Mouse (Mus musculus): ENCODE results near the gene Kcnt2. TPM values are rescaled to one million over a fixed set of nuclear protein-coding genes. Genes with fewer than 3 reads are reported as not detected.

Gene Kcnt2
- total and polyA plus RNA-seq, 3 experiments = 0.05 TPM; not detected in 2

- Histone ChIP-seq H3K9me3 (replicated peaks) (peaks cover 9% of the 10 kb centered on the region), H3K27me3 (ENCODE audit: insufficient read depth, low read length) (no peaks in the 10 kb centered on the region), H3K36me3 (replicated peaks) (no peaks in the 10 kb centered on the region), H3K4me3 (ENCODE audit: low read depth, low read length) (no peak overlapping the region), H3K4me1 (ENCODE audit: insufficient read depth, low read depth, low read length) (no peaks in the 10 kb centered on the region)
- DNase-seq (ENCODE audit: low spot score) (no peak), ATAC-seq (ENCODE audit: extremely low read depth, insufficient number of reproducible peaks, low FRiP score, poor library complexity, severe bottlenecking) (no peak)
- no peak for TF ChIP-seq GATA2 (IDR thresholded peaks at IDR 0.05; ENCODE audit: borderline replicate concordance, low read depth, low read length)
- TF ChIP-seq TAL1 (conservative IDR thresholded peaks at IDR 0.05; ENCODE audit: low read depth, low read length) = no peak
- TF ChIP-seq POLR2AphosphoS5 (IDR thresholded peaks at IDR 0.05; ENCODE audit: insufficient replicate concordance, low read depth, low read length) = no peak
- TF ChIP-seq CTCF (IDR thresholded peaks at IDR 0.05; ENCODE audit: low read depth, low read length) = no peak
- TF ChIP-seq GATA1 (IDR thresholded peaks at IDR 0.05; ENCODE audit: borderline replicate concordance, low read length) = no peak
Observed at GRCm38 (mm10) chr1:140326709-140327108, 80.8 kb downstream of the Kcnt2 start.

- no peak overlapping the region for H3K4me3 ChIP-seq (ENCODE audit: low read depth, low read length)
- DNase-seq (ENCODE audit: low spot score) (no peak), ATAC-seq (ENCODE audit: extremely low read depth, insufficient number of reproducible peaks, low FRiP score, poor library complexity, severe bottlenecking) (no peak)
- TF ChIP-seq GATA2 (IDR thresholded peaks at IDR 0.05; ENCODE audit: borderline replicate concordance, low read depth, low read length) (no peak), POLR2AphosphoS5 (IDR thresholded peaks at IDR 0.05; ENCODE audit: insufficient replicate concordance, low read depth, low read length) (no peak), CTCF (IDR thresholded peaks at IDR 0.05; ENCODE audit: low read depth, low read length) (no peak), TAL1 (conservative IDR thresholded peaks at IDR 0.05; ENCODE audit: low read depth, low read length) (no peak), GATA1 (IDR thresholded peaks at IDR 0.05; ENCODE audit: borderline replicate concordance, low read length) (no peak)
- no peaks in the 10 kb centered on the region for H3K4me1 ChIP-seq (ENCODE audit: insufficient read depth, low read depth, low read length)
- no peaks in the 10 kb centered on the region for H3K27me3 ChIP-seq (ENCODE audit: insufficient read depth, low read length)
- no peaks in the 10 kb centered on the region for H3K9me3 ChIP-seq (replicated peaks)
- no peaks in the 10 kb centered on the region for H3K36me3 ChIP-seq (replicated peaks)
Observed at GRCm38 (mm10) chr1:140333702-140334101, 87.7 kb downstream of the Kcnt2 start.

GRCm38 (mm10) chr1:140338417-140338816 lies 92.5 kb downstream of the Kcnt2 start:
- Histone ChIP-seq H3K36me3 (replicated peaks) (no peaks in the 10 kb centered on the region), H3K4me1 (ENCODE audit: insufficient read depth, low read depth, low read length) (no peaks in the 10 kb centered on the region), H3K4me3 (ENCODE audit: low read depth, low read length) (no peak overlapping the region), H3K27me3 (ENCODE audit: insufficient read depth, low read length) (no peaks in the 10 kb centered on the region), H3K9me3 (replicated peaks) (no peaks in the 10 kb centered on the region)
- ATAC-seq (ENCODE audit: extremely low read depth, insufficient number of reproducible peaks, low FRiP score, poor library complexity, severe bottlenecking) = no peak
- DNase-seq (ENCODE audit: low spot score) = no peak
- no peak for TF ChIP-seq CTCF (IDR thresholded peaks at IDR 0.05; ENCODE audit: low read depth, low read length)
- TF ChIP-seq POLR2AphosphoS5 (IDR thresholded peaks at IDR 0.05; ENCODE audit: insufficient replicate concordance, low read depth, low read length) = no peak

- no peak for ATAC-seq (ENCODE audit: extremely low read depth, insufficient number of reproducible peaks, low FRiP score, poor library complexity, severe bottlenecking)
- no peaks in the 10 kb centered on the region for H3K27me3 ChIP-seq (ENCODE audit: insufficient read depth, low read length)
- H3K4me3 ChIP-seq (ENCODE audit: low read depth, low read length) = no peak overlapping the region
- no peak for TF ChIP-seq GATA2 (IDR thresholded peaks at IDR 0.05; ENCODE audit: borderline replicate concordance, low read depth, low read length)
- TF ChIP-seq POLR2AphosphoS5 (IDR thresholded peaks at IDR 0.05; ENCODE audit: insufficient replicate concordance, low read depth, low read length) = no peak
- no peak for TF ChIP-seq TAL1 (conservative IDR thresholded peaks at IDR 0.05; ENCODE audit: low read depth, low read length)
- TF ChIP-seq GATA1 (IDR thresholded peaks at IDR 0.05; ENCODE audit: borderline replicate concordance, low read length) = no peak
- DNase-seq (ENCODE audit: low spot score) = no peak
- no peaks in the 10 kb centered on the region for H3K9me3 ChIP-seq (replicated peaks)
- H3K36me3 ChIP-seq (replicated peaks) = no peaks in the 10 kb centered on the region
- H3K4me1 ChIP-seq (ENCODE audit: insufficient read depth, low read depth, low read length) = no peaks in the 10 kb centered on the region
Observed at GRCm38 (mm10) chr1:140339368-140339767, 93.4 kb downstream of the Kcnt2 start.

- Histone ChIP-seq H3K27me3 (ENCODE audit: insufficient read depth, low read length) (no peaks in the 10 kb centered on the region), H3K36me3 (replicated peaks) (no peaks in the 10 kb centered on the region), H3K9me3 (replicated peaks) (no peaks in the 10 kb centered on the region; the same call in 1 of the 2 replicates), H3K4me1 (ENCODE audit: insufficient read depth, low read depth, low read length) (no peaks in the 10 kb centered on the region), H3K4me3 (ENCODE audit: low read depth, low read length) (no peak overlapping the region)
- TF ChIP-seq GATA2 (IDR thresholded peaks at IDR 0.05; ENCODE audit: borderline replicate concordance, low read depth, low read length) (no peak), CTCF (IDR thresholded peaks at IDR 0.05; ENCODE audit: low read depth, low read length) (no peak), TAL1 (conservative IDR thresholded peaks at IDR 0.05; ENCODE audit: low read depth, low read length) (no peak), GATA1 (IDR thresholded peaks at IDR 0.05; ENCODE audit: borderline replicate concordance, low read length) (no peak)
- DNase-seq (ENCODE audit: low spot score) = no peak
- ATAC-seq (ENCODE audit: extremely low read depth, insufficient number of reproducible peaks, low FRiP score, poor library complexity, severe bottlenecking) = no peak
Observed at GRCm38 (mm10) chr1:140364787-140365186, 118.8 kb downstream of the Kcnt2 start.

- Histone ChIP-seq H3K4me1 (ENCODE audit: insufficient read depth, low read depth, low read length) (no peaks in the 10 kb centered on the region), H3K4me3 (ENCODE audit: low read depth, low read length) (no peak overlapping the region), H3K9me3 (replicated peaks) (peaks cover 8% of the 10 kb centered on the region), H3K36me3 (replicated peaks) (no peaks in the 10 kb centered on the region), H3K27me3 (ENCODE audit: insufficient read depth, low read length) (no peaks in the 10 kb centered on the region)
- TF ChIP-seq GATA1 (IDR thresholded peaks at IDR 0.05; ENCODE audit: borderline replicate concordance, low read length) (no peak), POLR2AphosphoS5 (IDR thresholded peaks at IDR 0.05; ENCODE audit: insufficient replicate concordance, low read depth, low read length) (no peak)
- no peak for DNase-seq (ENCODE audit: low spot score)
- ATAC-seq (ENCODE audit: extremely low read depth, insufficient number of reproducible peaks, low FRiP score, poor library complexity, severe bottlenecking) = no peak
Observed at GRCm38 (mm10) chr1:140373532-140373931, 127.6 kb downstream of the Kcnt2 start.

GRCm38 (mm10) chr1:140378791-140379190 lies 132.8 kb downstream of the Kcnt2 start:
- H3K4me3 ChIP-seq (ENCODE audit: low read depth, low read length) = no peak overlapping the region
- H3K36me3 ChIP-seq (replicated peaks) = no peaks in the 10 kb centered on the region
- DNase-seq (ENCODE audit: low spot score) (no peak), ATAC-seq (ENCODE audit: extremely low read depth, insufficient number of reproducible peaks, low FRiP score, poor library complexity, severe bottlenecking) (no peak)
- H3K27me3 ChIP-seq (ENCODE audit: insufficient read depth, low read length) = no peaks in the 10 kb centered on the region
- peaks cover 8% of the 10 kb centered on the region for H3K9me3 ChIP-seq (replicated peaks)
- H3K4me1 ChIP-seq (ENCODE audit: insufficient read depth, low read depth, low read length) = no peaks in the 10 kb centered on the region
- TF ChIP-seq GATA2 (IDR thresholded peaks at IDR 0.05; ENCODE audit: borderline replicate concordance, low read depth, low read length) = no peak
- no peak for TF ChIP-seq TAL1 (conservative IDR thresholded peaks at IDR 0.05; ENCODE audit: low read depth, low read length)
- no peak for TF ChIP-seq POLR2AphosphoS5 (IDR thresholded peaks at IDR 0.05; ENCODE audit: insufficient replicate concordance, low read depth, low read length)
- no peak for TF ChIP-seq CTCF (IDR thresholded peaks at IDR 0.05; ENCODE audit: low read depth, low read length)
- TF ChIP-seq GATA1 (IDR thresholded peaks at IDR 0.05; ENCODE audit: borderline replicate concordance, low read length) = no peak
